Mouse (Mus musculus) neural tube, embryonic 10.5 days (tissue): ENCODE results near the gene Smtnl2.
"Not testable (repeated sequence)": the region's sequence is repeated elsewhere in the genome, so short reads cannot be mapped to it uniquely, and the experiment has no call there.

Experiments used
- DNase-seq: peaks from one replicate; pipeline ENCODE4 v3.0.0-alpha.2; 2017; ENCODE audit warnings: low spot score; ENCODE audit errors: extremely low spot score

Smtnl2 gene

DNA sequence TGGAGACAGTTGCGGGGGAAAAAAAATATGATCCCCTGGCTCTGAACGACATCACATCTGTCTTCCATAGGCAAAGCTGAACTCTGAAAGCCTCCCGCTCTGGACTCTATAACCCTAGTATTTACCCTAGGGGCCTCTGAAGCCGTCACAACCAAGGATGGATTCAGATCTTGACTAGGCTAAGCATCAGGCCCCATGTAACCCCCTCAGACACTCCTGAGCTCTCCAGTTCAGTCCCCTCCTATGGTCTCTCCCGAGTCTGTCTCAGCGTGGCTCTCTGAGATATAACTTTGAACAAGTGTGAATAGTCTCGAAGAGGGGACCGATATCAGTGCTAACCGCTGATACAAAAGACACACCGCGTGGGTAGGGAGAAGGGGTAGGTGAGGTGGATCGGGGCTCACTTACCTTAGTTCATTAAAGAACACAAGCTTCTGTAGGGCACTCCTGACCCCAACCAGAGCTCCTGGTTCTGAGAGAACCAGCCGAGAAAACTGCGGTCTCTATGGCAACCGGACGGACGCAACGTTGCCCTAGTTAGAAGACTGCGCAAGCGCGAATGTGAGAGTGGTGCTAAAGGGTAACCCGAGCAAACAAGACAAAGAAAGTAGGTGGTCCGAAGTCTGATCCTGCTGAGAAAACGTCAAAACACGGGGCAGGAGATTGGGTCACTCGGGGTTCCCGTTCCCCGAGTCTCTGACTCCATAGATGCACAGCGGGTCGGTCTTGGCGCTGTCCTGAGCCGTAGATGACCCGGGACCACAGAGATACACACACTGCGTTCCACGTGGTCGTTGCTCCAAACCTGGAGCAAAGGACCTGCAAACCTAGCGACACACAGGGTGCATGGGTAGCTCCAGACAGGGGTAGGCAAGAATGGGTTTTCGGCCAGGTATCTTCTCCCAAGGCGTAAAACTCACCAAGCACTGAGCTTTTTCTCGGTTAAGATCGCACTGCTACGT, 49.8 kb downstream of the Smtnl2 start:
- peak; percentile 86 for DNase-seq

DNA sequence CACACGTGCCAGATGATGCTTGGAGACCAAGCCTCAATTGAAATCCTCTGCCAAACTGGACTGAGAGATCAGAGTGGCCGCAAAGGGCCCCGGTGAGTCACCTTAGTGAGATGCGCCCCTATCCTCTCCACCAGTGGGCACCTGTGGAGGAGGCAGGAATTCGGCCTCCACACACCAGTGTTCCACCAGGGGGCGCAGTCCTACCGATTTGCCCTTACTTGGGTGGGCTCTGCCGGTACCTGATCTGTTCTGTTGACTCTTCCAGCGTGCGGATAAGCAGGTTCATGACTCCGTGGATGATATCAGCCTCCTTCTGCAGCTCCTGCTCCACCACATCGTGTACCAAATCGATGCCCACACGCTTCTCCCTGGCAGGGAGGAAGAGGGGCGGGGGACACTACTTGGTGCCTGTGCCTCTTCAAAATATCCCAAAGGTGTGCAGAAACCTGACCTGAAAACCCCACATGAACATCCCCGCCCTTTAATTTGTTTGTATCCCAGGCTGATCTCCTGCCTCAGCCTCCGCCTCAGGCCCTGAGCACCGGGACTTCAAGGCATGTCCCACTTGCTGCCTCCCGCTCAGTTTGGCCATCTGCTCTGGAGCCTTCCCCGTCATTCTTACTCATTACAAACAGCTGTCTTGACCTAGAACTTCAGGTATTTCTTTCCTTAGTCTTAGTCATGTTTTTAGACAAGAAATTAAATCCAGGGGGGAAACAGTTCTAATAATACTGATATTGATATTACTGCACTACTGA, 56.4 kb downstream of the Smtnl2 start:
- peak; percentile 89 for DNase-seq

DNA sequence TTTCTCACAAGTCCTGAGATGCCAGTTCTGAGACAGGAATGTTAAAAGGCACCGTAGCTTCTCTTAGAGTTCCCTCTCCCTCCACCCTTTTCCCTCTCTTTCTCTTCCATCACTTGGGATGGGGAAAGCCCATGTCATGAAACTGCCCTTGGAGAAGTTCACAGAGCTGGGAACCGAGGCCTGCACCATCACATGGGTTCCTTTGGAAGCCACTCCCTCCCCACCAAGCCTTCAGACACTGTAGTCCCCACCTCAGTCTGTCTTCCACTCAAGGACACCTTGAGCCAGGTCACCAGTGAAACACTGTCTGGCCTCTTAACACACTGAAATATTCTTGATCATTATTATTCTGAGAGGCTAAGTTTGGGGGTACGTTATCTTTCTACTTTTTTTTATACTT, 58.3 kb downstream of the Smtnl2 start:
- DNase-seq, result no peak

DNA sequence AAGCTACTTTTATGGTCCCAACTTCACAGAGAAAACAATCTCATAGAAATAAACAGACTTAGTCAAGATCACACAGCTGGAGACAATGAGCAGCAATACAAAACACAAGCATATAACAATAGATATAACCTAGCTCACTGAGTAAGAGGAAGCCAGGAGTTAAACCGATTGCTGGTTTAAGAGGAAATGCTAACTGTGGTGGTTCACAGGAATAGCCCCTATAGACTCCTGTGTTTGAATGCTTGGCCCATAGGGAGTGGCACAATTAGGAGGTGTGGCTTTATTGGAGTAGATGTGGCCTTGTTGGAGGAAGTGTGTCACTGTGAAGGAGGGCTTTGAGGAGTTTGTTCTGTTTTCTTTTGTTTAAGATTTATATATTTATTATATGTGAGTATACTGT, 59.2 kb downstream of the Smtnl2 start:
- DNase-seq, result no peak

DNA sequence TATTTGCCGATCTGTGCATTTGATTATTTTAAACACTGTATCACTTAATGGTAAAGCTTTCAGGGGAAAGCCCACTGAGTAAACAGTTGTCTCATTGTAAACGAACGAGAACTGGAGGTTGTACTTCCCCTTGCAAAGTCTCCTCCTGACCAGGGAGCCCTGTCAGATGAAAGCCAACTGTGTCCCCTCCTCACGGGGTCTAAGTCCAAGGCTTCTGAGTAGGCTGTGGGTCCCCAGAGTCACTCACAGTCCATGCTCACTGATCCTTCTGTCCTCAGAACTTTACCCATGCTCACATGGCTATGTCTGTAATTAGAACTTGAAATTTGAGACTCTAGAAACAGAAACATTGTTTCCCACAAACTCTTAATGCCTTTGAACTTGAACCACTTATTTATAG, 61.9 kb downstream of the Smtnl2 start:
- DNase-seq, result no peak

DNA sequence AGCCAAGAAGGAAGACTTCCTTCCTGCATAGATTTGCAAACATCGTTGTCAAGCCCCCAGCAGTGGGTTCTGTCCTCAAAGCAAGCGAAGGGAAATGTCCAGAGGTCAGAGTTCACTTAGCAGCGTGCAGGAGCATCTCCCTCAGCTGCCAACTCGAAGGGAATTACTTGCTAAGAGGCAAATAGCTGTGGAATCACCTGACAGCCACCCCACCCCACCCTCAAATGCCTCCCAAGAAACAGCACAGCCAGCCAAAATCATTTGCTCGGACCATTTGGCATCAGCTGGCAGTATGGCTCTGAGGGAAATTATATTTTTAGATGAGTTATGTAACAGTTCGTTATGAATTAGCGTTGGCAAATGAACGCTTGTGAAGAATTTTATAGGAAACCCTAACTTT, 62.5 kb downstream of the Smtnl2 start:
- DNase-seq, result no peak

DNA sequence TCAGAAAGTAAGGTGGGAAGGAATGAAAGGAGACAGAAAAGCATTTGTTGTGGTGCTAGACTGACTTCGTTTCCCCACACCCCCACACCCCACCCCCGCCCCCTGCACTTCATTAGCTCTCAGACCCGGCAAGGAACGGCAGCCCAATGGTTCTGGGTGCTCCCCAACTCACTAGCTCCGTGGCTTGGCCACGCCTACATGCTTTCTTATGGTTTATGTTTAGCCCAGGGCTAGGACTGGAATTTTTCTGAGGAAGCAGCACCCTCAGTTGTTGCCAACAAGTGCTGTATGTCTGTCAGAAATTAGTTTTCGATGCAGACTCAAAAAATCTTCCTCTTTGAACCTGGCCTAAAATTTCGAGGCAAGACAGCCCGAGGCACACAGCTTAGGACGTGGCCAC, 63.0 kb downstream of the Smtnl2 start:
- DNase-seq, result no peak

DNA sequence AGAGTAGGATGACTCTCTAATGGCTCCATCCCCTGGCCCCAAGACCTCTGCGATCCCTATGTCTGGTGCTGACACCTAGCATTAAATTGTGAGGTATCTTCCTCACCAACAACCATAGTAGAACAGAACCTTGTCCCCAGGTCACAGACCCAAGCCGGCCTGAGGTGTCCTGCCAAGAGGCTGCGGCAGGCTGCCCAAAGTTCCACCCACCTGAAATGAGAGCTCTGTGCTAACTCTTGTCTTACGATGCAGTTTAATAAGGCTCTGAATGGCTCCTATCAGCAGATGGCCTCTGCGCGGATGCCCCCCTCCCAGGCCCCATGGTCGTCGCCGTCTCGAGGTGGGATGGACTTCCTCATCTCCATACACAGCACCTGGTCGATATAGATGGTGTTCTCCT, 67.0 kb downstream of the Smtnl2 start:
- DNase-seq, result no peak

DNA sequence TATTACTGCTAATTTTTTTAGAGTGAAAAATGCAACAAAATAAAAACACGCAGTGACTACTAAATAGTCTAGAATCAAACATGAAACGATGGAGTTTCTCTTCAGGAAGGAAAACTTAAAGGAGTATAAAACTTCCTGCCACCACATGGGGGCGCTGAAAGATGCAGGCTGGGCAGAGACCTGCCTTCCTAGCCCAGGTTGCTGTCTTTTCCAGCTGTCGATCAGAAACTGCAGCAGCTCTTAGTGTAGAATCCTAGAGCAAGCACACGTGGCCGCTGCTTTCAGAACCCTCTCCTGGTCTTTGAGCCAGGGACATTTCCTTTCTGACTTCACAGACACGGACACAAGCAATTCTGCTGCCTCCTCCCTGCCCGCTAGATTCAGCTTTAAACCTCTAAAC, 67.6 kb downstream of the Smtnl2 start:
- peak; percentile 51 for DNase-seq

DNA sequence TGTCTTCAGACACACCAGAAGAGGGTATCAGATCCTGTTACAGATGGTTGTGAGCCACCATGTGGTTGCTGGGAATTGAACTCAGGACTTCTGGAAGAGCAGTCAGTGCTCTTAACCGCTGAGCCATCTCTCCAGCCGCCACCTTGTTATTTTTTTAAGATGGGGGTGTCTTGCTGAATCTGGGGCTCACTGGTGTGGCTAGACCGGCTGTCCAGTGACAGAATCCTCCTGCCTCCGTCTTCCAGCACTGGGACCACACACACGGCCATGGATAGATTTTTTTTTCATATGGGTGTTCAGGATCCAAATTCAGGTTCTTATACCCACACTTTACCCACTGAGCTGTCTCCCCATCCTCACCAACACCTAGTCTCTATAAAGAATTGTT, 68.3 kb downstream of the Smtnl2 start:
- not testable (repeated sequence) for DNase-seq

DNA sequence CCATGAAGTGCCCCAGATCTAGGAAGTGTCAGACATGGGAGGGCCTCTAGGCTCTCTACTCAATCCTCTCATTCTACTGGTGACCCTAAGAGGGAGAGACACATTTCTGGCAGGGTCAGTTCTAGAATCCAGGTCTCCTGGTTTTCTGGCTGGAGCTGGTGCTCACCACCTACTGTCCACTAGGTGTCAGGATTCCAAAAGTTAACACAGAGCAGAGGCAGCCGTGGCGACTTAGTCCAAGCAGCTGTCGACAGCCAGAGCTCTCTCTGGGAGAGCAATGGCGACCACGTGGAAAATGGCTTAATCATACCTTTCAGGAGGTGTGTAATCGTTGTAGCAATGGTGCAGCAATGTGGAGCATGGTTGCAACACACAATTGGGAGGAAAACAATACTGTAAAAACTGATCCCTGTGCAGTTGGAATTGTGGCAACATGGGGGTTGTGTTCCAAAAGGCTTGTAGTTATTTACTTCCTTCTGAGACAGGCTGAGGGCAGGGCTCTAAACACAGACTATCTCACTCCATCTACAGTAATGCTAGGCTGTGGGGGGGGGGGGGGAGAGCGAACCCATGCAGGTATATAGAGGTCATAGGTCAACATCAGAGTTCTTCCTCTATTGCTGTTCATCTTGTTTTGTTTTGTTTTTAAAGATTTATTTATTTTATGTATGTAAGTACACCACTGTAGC, 68.8 kb downstream of the Smtnl2 start:
- peak; percentile 63 for DNase-seq

DNA sequence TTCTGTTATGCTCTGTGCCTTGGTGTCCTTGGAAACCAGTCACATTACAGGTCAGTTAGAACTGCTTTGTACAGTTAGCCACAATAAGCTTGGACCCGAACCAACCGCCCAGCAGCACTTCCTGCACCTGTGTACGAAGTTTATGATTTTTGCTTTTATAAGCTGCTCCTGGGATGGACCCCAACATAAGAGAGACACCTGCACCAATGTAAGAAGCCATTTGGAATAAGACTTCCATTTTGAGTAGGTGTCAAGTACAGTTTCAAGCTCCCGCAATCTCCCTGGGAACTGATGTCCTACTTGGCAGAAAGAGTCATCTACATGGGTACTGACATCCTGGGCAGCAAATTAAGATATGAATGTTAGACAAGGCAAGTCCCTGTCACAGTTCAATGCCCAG, 71.8 kb downstream of the Smtnl2 start:
- no peak for DNase-seq
